Mouse (Mus musculus): ENCODE data around the gene Baiap2l1.

- TF ChIP-seq CTCF (IDR thresholded peaks at IDR 0.05; ENCODE audit: low read depth): no peak
- no peak for TF ChIP-seq EP300 (IDR thresholded peaks at IDR 0.05; ENCODE audit: low read depth)
Measured at GRCm38 (mm10) chr5:144344592-144344991, 13.3 kb downstream of the Baiap2l1 start.

Measured in heart, postnatal 0 days (tissue).